Mouse (Mus musculus): ENCODE measurements at regions not wholly inside any gene's neighbourhood (a gene's known extent, or its start where the extent isn't known, plus 50 kb on each side); places are given as distances from the start of the nearest gene placed in this dataset.

DNA sequence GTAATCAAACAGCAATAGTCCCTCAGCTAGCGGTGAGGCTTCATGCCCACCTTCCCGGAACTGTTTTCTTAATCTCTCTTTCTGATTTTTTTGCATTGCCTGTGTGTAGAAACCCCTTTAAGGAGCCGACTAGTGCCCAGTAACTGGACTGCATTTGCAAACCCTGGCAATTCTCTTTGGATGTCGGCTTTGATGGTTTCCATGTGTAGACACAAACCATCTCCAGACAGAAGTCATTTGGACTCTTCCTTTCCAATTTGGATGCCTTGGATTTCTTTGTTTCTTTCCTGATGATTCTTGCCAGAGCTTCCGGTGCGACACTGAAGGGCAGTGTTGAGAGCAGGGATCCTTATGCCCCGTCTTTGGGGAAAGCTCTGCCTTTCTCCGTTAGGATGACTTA is 153.0 kb downstream of the Slc38a4 start:
- TF ChIP-seq ZNF384 (IDR thresholded peaks at IDR 0.05; ENCODE audit: low read depth, low read length) (no peak), MAFK (IDR thresholded peaks at IDR 0.05; ENCODE audit: insufficient read depth, low read depth, low read length) (no peak)
